Mouse (Mus musculus): ENCODE results near the gene Kcnv2.

- TF ChIP-seq CTCF (IDR thresholded peaks at IDR 0.05; ENCODE audit: low read depth, low read length) (no peak), POLR2A (IDR thresholded peaks at IDR 0.05; ENCODE audit: borderline replicate concordance, low read depth, low read length) (no peak)
Measured at GRCm38 (mm10) chr19:27332207-27332794, 9.9 kb downstream of the Kcnv2 start.

Measured in bone marrow macrophage, adult 2 months (primary cell).